Mouse (Mus musculus) myocyte (in vitro differentiated cells): ENCODE results near the gene Zfp687.

ENCODE experiments used
- CEBPB ChIP-seq: IDR thresholded peaks from 2 replicates; pipeline ENCODE4 v1.6.1; 2011; ENCODE audit warnings: mild to moderate bottlenecking, moderate library complexity; ENCODE audit not compliant: poor library complexity, insufficient read depth, severe bottlenecking
- E2F4 ChIP-seq: IDR thresholded peaks from one replicate; pipeline ENCODE4 v1.6.1; 2011; ENCODE audit warnings: mild to moderate bottlenecking, control low read depth, moderate library complexity; ENCODE audit not compliant: insufficient read depth
- MAX ChIP-seq: IDR thresholded peaks from one replicate; pipeline ENCODE4 v1.6.1; 2011; ENCODE audit warnings: low read depth, mild to moderate bottlenecking, control low read depth
- MYOD1 ChIP-seq, 3 experiments: IDR thresholded peaks; one replicate each; pipeline ENCODE4 v1.6.1; 2011; ENCODE audit warnings: control low read depth in 2 of 3, low read depth in 2 of 3, mild to moderate bottlenecking in 2 of 3, moderate library complexity in 1 of 3; ENCODE audit not compliant: insufficient read length in 2 of 3, control insufficient read depth in 1 of 3
- MYOG ChIP-seq, 3 experiments: IDR thresholded peaks; one replicate each; pipeline ENCODE4 v1.6.1; 2011; ENCODE audit warnings: control low read depth in 2 of 3, low read depth in 2 of 3, mild to moderate bottlenecking in 2 of 3; ENCODE audit not compliant: insufficient read length in 2 of 3, control insufficient read depth in 1 of 3, insufficient read depth in 1 of 3
- POLR2A ChIP-seq: IDR thresholded peaks from one replicate; pipeline ENCODE4 v1.6.1; 2011; ENCODE audit warnings: low read depth, mild to moderate bottlenecking, control low read depth, moderate library complexity; ENCODE audit not compliant: insufficient read length
- POLR2AphosphoS2 ChIP-seq: IDR thresholded peaks from one replicate; pipeline ENCODE4 v1.6.1; 2011; ENCODE audit warnings: low read depth, control low read depth; ENCODE audit not compliant: insufficient read length
- SRF ChIP-seq: IDR thresholded peaks from one replicate; pipeline ENCODE4 v1.6.1; 2011; ENCODE audit warnings: low read depth; ENCODE audit not compliant: control insufficient read depth, insufficient read length
- TCF12 ChIP-seq: IDR thresholded peaks from one replicate; pipeline ENCODE4 v1.6.1; 2011; ENCODE audit warnings: mild to moderate bottlenecking, control low read depth; ENCODE audit not compliant: poor library complexity, insufficient read depth, severe bottlenecking
- USF1 ChIP-seq: IDR thresholded peaks from one replicate; pipeline ENCODE4 v1.6.1; 2011; ENCODE audit warnings: low read depth, mild to moderate bottlenecking, control low read depth, moderate library complexity

DNA sequence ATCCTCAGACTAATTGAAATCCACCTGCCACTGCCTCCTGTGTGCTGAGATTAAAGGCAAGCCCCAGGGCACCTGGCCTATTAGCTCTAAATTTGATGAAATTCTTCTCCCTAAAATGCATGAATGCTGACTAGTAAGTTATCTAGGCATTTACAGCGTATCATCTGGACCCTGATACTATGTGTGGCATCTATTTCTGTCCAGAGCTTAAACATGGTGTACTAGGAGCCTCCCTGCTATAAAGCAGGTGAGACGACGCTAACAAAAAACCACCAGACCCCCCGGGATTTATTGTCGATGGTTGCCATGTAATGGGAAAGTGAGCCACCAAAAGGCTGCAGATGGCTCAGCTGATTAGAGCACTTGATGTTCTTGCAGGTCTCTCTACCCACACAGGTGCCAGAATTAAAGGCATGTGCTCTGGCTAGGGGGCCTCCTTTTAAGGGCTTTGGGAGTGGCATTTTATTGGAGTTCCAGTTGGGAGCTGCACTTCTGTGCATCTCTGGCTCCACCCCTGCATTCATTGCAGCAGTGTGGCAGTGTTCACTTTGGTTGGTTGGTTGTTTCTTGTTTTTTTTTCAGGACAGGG is 11.9 kb upstream of the Zfp687 start:
- TF ChIP-seq POLR2A (no peak), MYOD1 (IDR thresholded peaks at IDR 0.05; ENCODE audit: control insufficient read depth in 1 of 3, insufficient read length in 2 of 3, low read depth in 2 of 3) (no peak), MYOG (IDR thresholded peaks at IDR 0.05; ENCODE audit: control insufficient read depth in 1 of 3, insufficient read depth in 1 of 3, insufficient read length in 2 of 3, low read depth in 2 of 3) (no peak), USF1 (no peak), CEBPB (no peak), POLR2AphosphoS2 (no peak), E2F4 (no peak), TCF12 (no peak), SRF (no peak), MAX (no peak)
